Comparison of ENCODE assay signal across 30 mouse cellular contexts in the genomic region with DNA sequence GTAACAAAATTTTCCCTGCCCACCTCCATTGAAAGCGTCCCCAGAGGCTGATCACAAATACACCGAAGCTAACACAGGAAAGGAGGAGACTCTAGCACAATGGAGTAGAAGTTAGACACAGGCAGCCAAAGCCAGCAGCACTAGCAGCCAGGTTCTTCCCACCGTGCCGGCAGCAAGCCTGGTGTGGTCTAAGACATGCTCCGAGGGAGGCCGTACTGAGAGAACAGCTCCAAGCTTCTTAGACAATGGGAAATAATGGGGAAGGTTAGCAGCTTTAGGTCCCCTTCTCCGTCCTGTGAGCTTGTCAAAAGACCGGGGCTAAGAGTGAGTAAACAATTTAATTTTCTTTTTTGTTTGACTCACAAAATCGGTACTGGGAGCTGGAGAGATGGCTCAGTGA. TPM values are rescaled to one million over a fixed set of nuclear protein-coding genes. Genes with fewer than 3 reads are reported as not detected.
A peak's percentile ranks its signal among the peaks of the same experiment; 100 is the strongest.
DNase-seq lines count a peak whose midpoint lies in the region; ATAC-seq and TF ChIP-seq lines count a peak whose summit lies in the region.
"Had no signal": no experiment of that assay in that cellular context is flagged by ENCODE, and none has a peak within 500 bp of the region (broad histone marks: within the 10 kb centered on the region; RNA-seq: fewer than 3 reads in every experiment).

No protein-coding gene starts in this region.

- TF ChIP-seq CTCF in midbrain, postnatal 0 days (IDR thresholded peaks at IDR 0.05): no peak

- H3K4me3 ChIP-seq in hindbrain, embryonic 11.5 days (ENCODE audit: low read depth, low read length): no peak overlapping the region
- H3K4me3 ChIP-seq in hindbrain, embryonic 12.5 days: no peak overlapping the region
- peak overlapping the region; percentile 98 for H3K4me3 ChIP-seq in megakaryocyte, embryonic 14.5 days (replicated peaks)
- H3K4me3 ChIP-seq in midbrain, postnatal 0 days (ENCODE audit: low read depth, low read length): peak overlapping the region; percentile 8; the same call in 1 of the 2 replicates
- no peak overlapping the region for H3K4me3 ChIP-seq in midbrain, embryonic 10.5 days

- no peak overlapping the region for H3K9ac ChIP-seq in hindbrain, embryonic 11.5 days (ENCODE audit: low read depth, low read length)
- no peak overlapping the region for H3K9ac ChIP-seq in hindbrain, embryonic 12.5 days
- H3K9ac ChIP-seq in midbrain, postnatal 0 days (replicated peaks; ENCODE audit: low read length, poor library complexity, severe bottlenecking): no peak overlapping the region
- H3K9ac ChIP-seq: embryonic facial prominence, embryonic 13.5 days; forebrain, embryonic 13.5 days; forebrain, postnatal 0 days; heart, embryonic 12.5 days; heart, embryonic 15.5 days; hindbrain, embryonic 13.5 days had no signal

- peaks cover 45% of the 10 kb centered on the region for H3K27me3 ChIP-seq in hindbrain, embryonic 11.5 days (ENCODE audit: control insufficient read depth, insufficient read depth, low read length)
- H3K27me3 ChIP-seq in hindbrain, embryonic 12.5 days: peaks cover 71% of the 10 kb centered on the region
- peaks cover 8% of the 10 kb centered on the region for H3K27me3 ChIP-seq in megakaryocyte, embryonic 14.5 days (replicated peaks)
- H3K27me3 ChIP-seq in midbrain, postnatal 0 days (ENCODE audit: insufficient read depth, low read length): peaks cover 14% of the 10 kb centered on the region
- H3K27me3 ChIP-seq in midbrain, embryonic 10.5 days (ENCODE audit: low read depth, poor library complexity, severe bottlenecking): peaks cover 84% of the 10 kb centered on the region

- no peak overlapping the region for H3K4me2 ChIP-seq in hindbrain, embryonic 11.5 days (replicated peaks; ENCODE audit: low read depth, low read length)
- no peak overlapping the region for H3K4me2 ChIP-seq in hindbrain, embryonic 12.5 days (replicated peaks)
- H3K4me2 ChIP-seq in midbrain, postnatal 0 days (ENCODE audit: low read depth, low read length, poor library complexity, severe bottlenecking): no peak overlapping the region
- H3K4me2 ChIP-seq: embryonic facial prominence, embryonic 13.5 days had no signal

- no peaks in the 10 kb centered on the region; the same call in none of the 2 replicates for H3K4me1 ChIP-seq in hindbrain, embryonic 11.5 days (replicated peaks; ENCODE audit: control insufficient read depth, insufficient read depth, low read length)
- H3K4me1 ChIP-seq in hindbrain, embryonic 12.5 days: peaks cover 22% of the 10 kb centered on the region
- H3K4me1 ChIP-seq in megakaryocyte, embryonic 14.5 days: peaks cover 63% of the 10 kb centered on the region
- H3K4me1 ChIP-seq in midbrain, postnatal 0 days (ENCODE audit: insufficient read depth, low read length): no peaks in the 10 kb centered on the region
- peaks cover 28% of the 10 kb centered on the region for H3K4me1 ChIP-seq in midbrain, embryonic 10.5 days

- H3K9me3 ChIP-seq in hindbrain, embryonic 11.5 days (ENCODE audit: control insufficient read depth, low read length): no peaks in the 10 kb centered on the region
- no peaks in the 10 kb centered on the region for H3K9me3 ChIP-seq in hindbrain, embryonic 12.5 days (replicated peaks)
- H3K9me3 ChIP-seq in megakaryocyte, embryonic 14.5 days: no peaks in the 10 kb centered on the region
- H3K9me3 ChIP-seq in midbrain, postnatal 0 days (ENCODE audit: low read length): no peaks in the 10 kb centered on the region
- no peaks in the 10 kb centered on the region for H3K9me3 ChIP-seq in midbrain, embryonic 10.5 days (replicated peaks)
- H3K9me3 ChIP-seq: embryonic facial prominence, embryonic 10.5 days; embryonic facial prominence, embryonic 13.5 days; forebrain, embryonic 13.5 days; heart, embryonic 12.5 days; heart, embryonic 15.5 days; hindbrain, embryonic 13.5 days had no signal

- DNase-seq in embryo, embryonic 9.5 days (ENCODE audit: extremely low spot score): peak; percentile 17
- no peak for DNase-seq in embryo, embryonic 10.5 days (ENCODE audit: low spot score)
- peak; percentile 27 for DNase-seq in hindbrain, embryonic 11.5 days (ENCODE audit: low spot score)
- DNase-seq in midbrain, postnatal 0 days (ENCODE audit: low spot score): no peak
- DNase-seq in midbrain, embryonic 10.5 days (ENCODE audit: low spot score): no peak
- DNase-seq: adrenal gland, adult 2 months; adrenal gland, postnatal 14 days; B cell, adult 2 months; cerebellum, adult 11 months; cerebellum, adult 2 months; cerebellum, adult 9-11 months; cerebellum, postnatal 25 days; forebrain, postnatal 0 days; gastrocnemius, adult 2 months; gastrocnemius, postnatal 14 days; heart, adult 18-20 months; heart, postnatal 10 days; heart, postnatal 4 days; kidney, adult 18-20 months had no signal

- no peak for ATAC-seq in hindbrain, embryonic 11.5 days (ENCODE audit: low FRiP score)
- no peak for ATAC-seq in hindbrain, embryonic 12.5 days (ENCODE audit: low FRiP score)
- ATAC-seq in megakaryocyte, adult 5-6 weeks (ENCODE audit: poor library complexity, severe bottlenecking): no peak
- ATAC-seq in midbrain, postnatal 0 days (ENCODE audit: low FRiP score): no peak
- ATAC-seq: forebrain, embryonic 13.5 days; forebrain, postnatal 0 days; inflammation-experienced regulatory T-cells, adult 6 months; intestine, embryonic 16.5 days had no signal

- H3K36me3 ChIP-seq in hindbrain, embryonic 11.5 days (ENCODE audit: control insufficient read depth, insufficient read depth, low read length): no peaks in the 10 kb centered on the region
- no peaks in the 10 kb centered on the region for H3K36me3 ChIP-seq in hindbrain, embryonic 12.5 days
- peaks cover 15% of the 10 kb centered on the region for H3K36me3 ChIP-seq in megakaryocyte, embryonic 14.5 days (replicated peaks; ENCODE audit: low read length)
- no peaks in the 10 kb centered on the region for H3K36me3 ChIP-seq in midbrain, postnatal 0 days (ENCODE audit: insufficient read depth, low read length)
- no peaks in the 10 kb centered on the region for H3K36me3 ChIP-seq in midbrain, embryonic 10.5 days
- H3K36me3 ChIP-seq: embryonic facial prominence, embryonic 10.5 days; embryonic facial prominence, embryonic 13.5 days; heart, embryonic 12.5 days; heart, embryonic 15.5 days; hindbrain, embryonic 13.5 days had no signal

- no peak overlapping the region for H3K27ac ChIP-seq in hindbrain, embryonic 11.5 days (ENCODE audit: low read depth, low read length)
- H3K27ac ChIP-seq in hindbrain, embryonic 12.5 days: no peak overlapping the region
- no peak overlapping the region for H3K27ac ChIP-seq in midbrain, postnatal 0 days (ENCODE audit: low read depth, low read length)
- no peak overlapping the region for H3K27ac ChIP-seq in midbrain, embryonic 10.5 days (replicated peaks)
- H3K27ac ChIP-seq: embryonic facial prominence, embryonic 10.5 days; embryonic facial prominence, embryonic 13.5 days; forebrain, embryonic 13.5 days; gastrocnemius, adult 2 months; heart, embryonic 15.5 days; hindbrain, embryonic 13.5 days had no signal

- 6% methylated on average over 9 of the region's 9 CpGs for WGBS in hindbrain, embryonic 11.5 days
- WGBS in hindbrain, embryonic 12.5 days: 6% methylated on average over 9 of the region's 9 CpGs
- WGBS in midbrain, postnatal 0 days: 7% methylated on average over 9 of the region's 9 CpGs
- 5% methylated on average over 9 of the region's 9 CpGs for WGBS in midbrain, embryonic 10.5 days

RNA-seq across cellular contexts. Expression of a gene that starts 1.1 kb away (rescaled TPM):
- 12.4 TPM in 2 replicates for polyA plus RNA-seq in hindbrain, embryonic 11.5 days (2014; fragmentation: Nextera tagmentation; extraction: Ambion mirVana)
- polyA plus RNA-seq in hindbrain, embryonic 12.5 days (2016; fragmentation: Nextera tagmentation; extraction: Ambion mirVana): 13.5 and 16.7 TPM in 2 replicates
- polyA plus RNA-seq in megakaryocyte, embryonic 14.5 days (2012; ENCODE audit: insufficient read depth, low replicate concordance): 650 and 1,157 TPM in 2 replicates
- total RNA-seq in megakaryocyte, adult 5-6 weeks (2015): 155 and 159 TPM in 2 replicates
- 158 and 165 TPM in 2 replicates for total RNA-seq in megakaryocyte, adult 5-6 weeks (2017)
- total RNA-seq in midbrain, postnatal 0 days (2014; rRNA removed): 77.4 and 84.6 TPM in 2 replicates
- polyA plus RNA-seq in midbrain, postnatal 0 days (2015; fragmentation: Nextera tagmentation; extraction: Ambion mirVana): 89.3 and 91.0 TPM in 2 replicates
- 6.0 and 6.4 TPM in 2 replicates for polyA plus RNA-seq in midbrain, embryonic 10.5 days (2016; fragmentation: Nextera tagmentation; extraction: Ambion mirVana)

RNA-seq across cellular contexts. Expression of a gene that starts 41.8 kb away (rescaled TPM):
- polyA plus RNA-seq in hindbrain, embryonic 11.5 days (2014; fragmentation: Nextera tagmentation; extraction: Ambion mirVana): 42.0 and 50.4 TPM in 2 replicates
- 35.3 and 38.3 TPM in 2 replicates for polyA plus RNA-seq in hindbrain, embryonic 12.5 days (2016; fragmentation: Nextera tagmentation; extraction: Ambion mirVana)
- 63.5 and 82.1 TPM in 2 replicates for polyA plus RNA-seq in megakaryocyte, embryonic 14.5 days (2012; ENCODE audit: insufficient read depth, low replicate concordance)
- 166 and 174 TPM in 2 replicates for total RNA-seq in megakaryocyte, adult 5-6 weeks (2015)
- 48.4 and 59.1 TPM in 2 replicates for total RNA-seq in megakaryocyte, adult 5-6 weeks (2017)
- 47.2 and 57.1 TPM in 2 replicates for total RNA-seq in midbrain, postnatal 0 days (2014; rRNA removed)
- polyA plus RNA-seq in midbrain, postnatal 0 days (2015; fragmentation: Nextera tagmentation; extraction: Ambion mirVana): 24.8 and 29.9 TPM in 2 replicates
- 28.0 and 29.3 TPM in 2 replicates for polyA plus RNA-seq in midbrain, embryonic 10.5 days (2016; fragmentation: Nextera tagmentation; extraction: Ambion mirVana)

Comparison
In these comparisons a context has a peak if more than half of its experiments do, and no peak if none do; other contexts are left out.
1. DNase-seq: peak in embryo, embryonic 9.5 days (single experiment) and hindbrain, embryonic 11.5 days (single experiment); none in embryo, embryonic 10.5 days (single experiment), midbrain, postnatal 0 days (single experiment) and midbrain, embryonic 10.5 days (single experiment).
2. H3K4me3 ChIP-seq: peak in megakaryocyte, embryonic 14.5 days (single experiment) and midbrain, postnatal 0 days (single experiment); none in hindbrain, embryonic 11.5 days (single experiment), hindbrain, embryonic 12.5 days (single experiment) and midbrain, embryonic 10.5 days (single experiment).